Mouse (Mus musculus) T-helper 1 cell (primary cell): ENCODE results near the gene Zfp142.

Source experiments
- in situ Hi-C: fragments of 300-600 bp; cut with MboI, MseI; formaldehyde crosslinking; loops from one replicate; pipeline ENCODE4 v1.15.1; 2025; ENCODE audit warnings: high pct_unique_total_duplicates

Gene Zfp142

DNA sequence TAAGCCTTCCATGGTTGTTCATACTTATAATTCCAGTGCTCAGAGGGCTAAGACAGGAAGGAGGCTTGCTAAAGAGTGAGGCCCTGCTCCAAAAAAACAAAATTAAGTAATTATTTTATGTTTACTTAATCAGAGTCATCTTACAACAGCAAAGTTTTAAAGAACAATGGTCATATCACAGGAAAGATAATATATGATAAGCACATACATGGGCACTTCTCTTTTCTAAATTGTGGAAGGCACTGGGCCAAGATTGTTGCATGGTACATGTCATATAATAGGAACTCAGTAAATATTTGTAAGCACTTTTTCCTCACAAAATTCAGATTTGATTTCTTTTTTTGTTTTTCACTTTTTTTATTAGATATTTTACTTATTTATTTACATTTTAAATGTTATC is 68.2 kb downstream of the Zfp142 start:
- in situ Hi-C loops, result no loop called here
